Mouse (Mus musculus): ENCODE data around the gene Rasa2. TPM values are rescaled to one million over a fixed set of nuclear protein-coding genes. Genes with fewer than 3 reads are reported as not detected.

The Rasa2 gene
- polyA plus RNA-seq, 1 experiment: 1.5 TPM

- Histone ChIP-seq H3K79me2 (ENCODE audit: control insufficient read depth, insufficient read depth) (no peaks in the 10 kb centered on the region), H3ac (ENCODE audit: control insufficient read depth, insufficient read length, low read depth) (no peak overlapping the region), H3K36me3 (ENCODE audit: control insufficient read depth, insufficient read depth) (peaks cover 25% of the 10 kb centered on the region), H3K4me3 (ENCODE audit: insufficient read depth, poor library complexity, severe bottlenecking) (no peak overlapping the region), H3K27me3 (ENCODE audit: control insufficient read depth, insufficient read depth, insufficient read length) (no peaks in the 10 kb centered on the region), H3K79me3 (ENCODE audit: low read depth) (no peaks in the 10 kb centered on the region)
- no peak for TF ChIP-seq FOSL1 (IDR thresholded peaks at IDR 0.05; ENCODE audit: insufficient read depth, low read length, poor library complexity, severe bottlenecking)
- TF ChIP-seq MAX (IDR thresholded peaks at IDR 0.05): no peak
- TF ChIP-seq MYOD1 (IDR thresholded peaks at IDR 0.05; ENCODE audit: control insufficient read depth, insufficient read length, low read depth): no peak
- no peak for TF ChIP-seq CEBPB (IDR thresholded peaks at IDR 0.05; ENCODE audit: low read depth)
- TF ChIP-seq CTCF (IDR thresholded peaks at IDR 0.05; ENCODE audit: control insufficient read depth, insufficient read depth, insufficient read length): no peak
- TF ChIP-seq USF1 (IDR thresholded peaks at IDR 0.05; ENCODE audit: low read depth): no peak
- no peak for TF ChIP-seq MYOG (IDR thresholded peaks at IDR 0.05; ENCODE audit: control insufficient read depth, extremely low read depth, insufficient read length)
Observed at GRCm38 (mm10) chr9:96559148-96559547, 72.3 kb downstream of the Rasa2 start.

GRCm38 (mm10) chr9:96558594-96558993, 72.8 kb downstream of the Rasa2 start:
- no peak for TF ChIP-seq FOSL1 (IDR thresholded peaks at IDR 0.05; ENCODE audit: insufficient read depth, low read length, poor library complexity, severe bottlenecking)
- no peak for TF ChIP-seq USF1 (IDR thresholded peaks at IDR 0.05; ENCODE audit: low read depth)
- Histone ChIP-seq H3ac (ENCODE audit: control insufficient read depth, insufficient read length, low read depth) (no peak overlapping the region), H3K79me3 (ENCODE audit: low read depth) (no peaks in the 10 kb centered on the region), H3K27me3 (ENCODE audit: control insufficient read depth, insufficient read depth, insufficient read length) (no peaks in the 10 kb centered on the region), H3K79me2 (ENCODE audit: control insufficient read depth, insufficient read depth) (no peaks in the 10 kb centered on the region), H3K4me3 (ENCODE audit: insufficient read depth, poor library complexity, severe bottlenecking) (no peak overlapping the region), H3K36me3 (ENCODE audit: control insufficient read depth, insufficient read depth) (peaks cover 19% of the 10 kb centered on the region)

GRCm38 (mm10) chr9:96554095-96554494, 77.3 kb downstream of the Rasa2 start:
- H3K27me3 ChIP-seq (ENCODE audit: control insufficient read depth, insufficient read depth, insufficient read length): no peaks in the 10 kb centered on the region
- no peaks in the 10 kb centered on the region for H3K79me3 ChIP-seq (ENCODE audit: low read depth)
- H3ac ChIP-seq (ENCODE audit: control insufficient read depth, insufficient read length, low read depth): no peak overlapping the region
- TF ChIP-seq MYOG (IDR thresholded peaks at IDR 0.05; ENCODE audit: control insufficient read depth, extremely low read depth, insufficient read length) (no peak), CEBPB (IDR thresholded peaks at IDR 0.05; ENCODE audit: low read depth) (no peak), MYOD1 (IDR thresholded peaks at IDR 0.05; ENCODE audit: control insufficient read depth, insufficient read length, low read depth) (no peak), FOSL1 (IDR thresholded peaks at IDR 0.05; ENCODE audit: insufficient read depth, low read length, poor library complexity, severe bottlenecking) (no peak), USF1 (IDR thresholded peaks at IDR 0.05; ENCODE audit: low read depth) (no peak), CTCF (IDR thresholded peaks at IDR 0.05; ENCODE audit: control insufficient read depth, insufficient read depth, insufficient read length) (no peak), MAX (IDR thresholded peaks at IDR 0.05) (no peak)
- H3K36me3 ChIP-seq (ENCODE audit: control insufficient read depth, insufficient read depth): peaks cover 4% of the 10 kb centered on the region
- no peaks in the 10 kb centered on the region for H3K79me2 ChIP-seq (ENCODE audit: control insufficient read depth, insufficient read depth)
- no peak overlapping the region for H3K4me3 ChIP-seq (ENCODE audit: insufficient read depth, poor library complexity, severe bottlenecking)

GRCm38 (mm10) chr9:96545410-96545809, 86.0 kb downstream of the Rasa2 start:
- H3ac ChIP-seq (ENCODE audit: control insufficient read depth, insufficient read length, low read depth): no peak overlapping the region
- no peaks in the 10 kb centered on the region for H3K79me3 ChIP-seq (ENCODE audit: low read depth)
- no peaks in the 10 kb centered on the region for H3K79me2 ChIP-seq (ENCODE audit: control insufficient read depth, insufficient read depth)
- H3K36me3 ChIP-seq (ENCODE audit: control insufficient read depth, insufficient read depth): peaks cover 17% of the 10 kb centered on the region
- H3K4me3 ChIP-seq (ENCODE audit: insufficient read depth, poor library complexity, severe bottlenecking): no peak overlapping the region
- H3K27me3 ChIP-seq (ENCODE audit: control insufficient read depth, insufficient read depth, insufficient read length): no peaks in the 10 kb centered on the region
- TF ChIP-seq USF1 (IDR thresholded peaks at IDR 0.05; ENCODE audit: low read depth): no peak
- no peak for TF ChIP-seq CTCF (IDR thresholded peaks at IDR 0.05; ENCODE audit: control insufficient read depth, insufficient read depth, insufficient read length)
- no peak for TF ChIP-seq MYOG (IDR thresholded peaks at IDR 0.05; ENCODE audit: control insufficient read depth, extremely low read depth, insufficient read length)
- TF ChIP-seq CEBPB (IDR thresholded peaks at IDR 0.05; ENCODE audit: low read depth): no peak
- TF ChIP-seq FOSL1 (IDR thresholded peaks at IDR 0.05; ENCODE audit: insufficient read depth, low read length, poor library complexity, severe bottlenecking): no peak
- TF ChIP-seq MAX (IDR thresholded peaks at IDR 0.05): no peak
- no peak for TF ChIP-seq MYOD1 (IDR thresholded peaks at IDR 0.05; ENCODE audit: control insufficient read depth, insufficient read length, low read depth)

- H3K4me3 ChIP-seq (ENCODE audit: insufficient read depth, poor library complexity, severe bottlenecking): no peak overlapping the region
Observed at GRCm38 (mm10) chr9:96543643-96544640, 87.5 kb downstream of the Rasa2 start.

More at GRCm38 (mm10) chr9:96543643-96544640, 87.5 kb downstream of the Rasa2 start:
- TF ChIP-seq CTCF (IDR thresholded peaks at IDR 0.05; ENCODE audit: control insufficient read depth, insufficient read depth, insufficient read length) (no peak), FOSL1 (IDR thresholded peaks at IDR 0.05; ENCODE audit: insufficient read depth, low read length, poor library complexity, severe bottlenecking) (no peak), USF1 (IDR thresholded peaks at IDR 0.05; ENCODE audit: low read depth) (no peak), CEBPB (IDR thresholded peaks at IDR 0.05; ENCODE audit: low read depth) (no peak), MYOG (IDR thresholded peaks at IDR 0.05; ENCODE audit: control insufficient read depth, extremely low read depth, insufficient read length) (no peak), MYOD1 (IDR thresholded peaks at IDR 0.05; ENCODE audit: control insufficient read depth, insufficient read length, low read depth) (no peak), MAX (IDR thresholded peaks at IDR 0.05) (no peak)
- H3K36me3 ChIP-seq (ENCODE audit: control insufficient read depth, insufficient read depth): peaks cover 20% of the 10 kb centered on the region
- H3K27me3 ChIP-seq (ENCODE audit: control insufficient read depth, insufficient read depth, insufficient read length): no peaks in the 10 kb centered on the region
- H3K79me2 ChIP-seq (ENCODE audit: control insufficient read depth, insufficient read depth): no peaks in the 10 kb centered on the region
- no peaks in the 10 kb centered on the region for H3K79me3 ChIP-seq (ENCODE audit: low read depth)
- H3ac ChIP-seq (ENCODE audit: control insufficient read depth, insufficient read length, low read depth): no peak overlapping the region

All from C2C12 (cell line).